Mouse (Mus musculus) T-helper 17 cell (primary cell): ENCODE measurements at regions not wholly inside any gene's neighbourhood (a gene's known extent, or its start where the extent isn't known, plus 50 kb on each side); places are given as distances from the start of the nearest gene placed in this dataset.

Source experiments
- in situ Hi-C, 2 experiments: fragments of 300-600 bp; cut with MboI, MseI; formaldehyde crosslinking; loops; 1 replicate in 1 of 2; 2 replicates in 1 of 2; pipeline ENCODE4 v1.15.1; 2025; ENCODE audit warnings: high pct_unique_total_duplicates in 2 of 2

DNA sequence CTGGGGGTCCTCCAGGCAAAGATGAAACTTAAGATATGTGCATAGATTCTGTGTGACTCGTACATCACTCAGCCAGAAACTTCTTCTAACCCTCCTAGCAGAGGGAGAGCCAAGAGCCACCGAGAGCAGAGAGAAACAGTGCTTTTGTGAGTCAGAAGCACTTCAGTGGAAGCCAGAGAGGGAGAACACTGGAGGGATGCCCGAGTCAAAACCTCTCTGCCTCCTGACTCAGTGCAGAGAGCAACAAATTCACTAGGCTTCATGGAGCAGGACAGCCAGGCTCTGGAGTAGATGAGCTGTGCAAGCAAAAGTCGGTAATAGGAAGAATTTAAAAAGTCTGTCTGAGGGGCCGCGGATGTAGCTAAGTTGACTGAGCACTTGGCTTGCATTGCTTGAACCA is 245.0 kb downstream of the Sox9 start:
- in situ Hi-C loops, result no loop called here

DNA sequence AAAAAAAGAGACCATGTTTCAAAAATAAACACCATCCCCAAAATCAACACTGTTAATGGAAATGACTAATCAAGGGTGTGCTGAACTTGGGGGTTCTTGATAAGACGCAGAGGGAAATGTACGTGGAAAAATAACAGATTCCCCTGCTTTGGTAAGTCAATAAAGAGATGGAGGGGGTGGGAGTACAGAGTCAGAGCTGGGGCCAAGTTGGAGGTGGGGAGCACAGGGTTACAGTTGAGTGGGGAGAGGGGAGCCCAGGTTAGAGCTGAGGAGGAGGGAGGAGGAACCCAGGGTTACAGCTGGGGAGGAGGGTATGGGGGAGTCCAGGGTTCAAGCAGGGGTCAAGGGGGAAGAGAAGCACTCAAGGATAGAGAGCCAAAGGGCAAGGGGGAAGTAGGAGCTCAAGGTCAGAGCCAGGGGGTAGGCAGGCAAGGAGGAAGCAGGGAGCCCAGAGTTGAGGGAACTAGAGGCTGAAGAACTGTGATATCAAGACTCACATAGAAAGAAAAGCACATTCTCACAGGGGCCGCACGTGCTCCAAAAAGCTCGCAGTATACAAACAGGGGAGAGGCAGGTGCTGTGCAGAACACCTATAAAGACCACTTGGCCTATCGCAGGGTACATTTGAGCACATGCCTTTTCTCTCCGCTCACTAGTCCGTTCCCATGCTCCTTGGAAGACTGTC is 246.4 kb downstream of the Sox9 start:
- in situ Hi-C loops, result no loop called here

DNA sequence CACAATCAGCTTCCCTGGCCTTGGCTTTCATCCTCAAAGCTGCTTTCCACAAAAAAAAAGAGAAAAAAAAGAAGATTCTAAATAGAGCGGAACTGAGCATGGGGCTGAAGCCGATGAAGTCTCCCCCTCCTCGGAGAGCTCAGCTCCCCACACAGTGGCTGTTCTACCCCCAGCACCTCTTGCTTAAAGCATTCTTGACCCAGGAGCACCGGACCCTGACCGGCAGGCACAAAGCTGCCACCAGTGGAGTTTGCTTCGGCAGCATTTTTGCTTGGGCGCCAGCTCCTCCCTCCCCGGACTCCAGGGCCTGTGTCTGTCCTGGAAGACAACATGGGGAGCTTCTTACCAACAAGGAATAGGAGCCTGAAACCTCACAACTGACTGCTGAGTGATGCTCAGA is 249.4 kb downstream of the Sox9 start:
- in situ Hi-C loops, result no loop called here

DNA sequence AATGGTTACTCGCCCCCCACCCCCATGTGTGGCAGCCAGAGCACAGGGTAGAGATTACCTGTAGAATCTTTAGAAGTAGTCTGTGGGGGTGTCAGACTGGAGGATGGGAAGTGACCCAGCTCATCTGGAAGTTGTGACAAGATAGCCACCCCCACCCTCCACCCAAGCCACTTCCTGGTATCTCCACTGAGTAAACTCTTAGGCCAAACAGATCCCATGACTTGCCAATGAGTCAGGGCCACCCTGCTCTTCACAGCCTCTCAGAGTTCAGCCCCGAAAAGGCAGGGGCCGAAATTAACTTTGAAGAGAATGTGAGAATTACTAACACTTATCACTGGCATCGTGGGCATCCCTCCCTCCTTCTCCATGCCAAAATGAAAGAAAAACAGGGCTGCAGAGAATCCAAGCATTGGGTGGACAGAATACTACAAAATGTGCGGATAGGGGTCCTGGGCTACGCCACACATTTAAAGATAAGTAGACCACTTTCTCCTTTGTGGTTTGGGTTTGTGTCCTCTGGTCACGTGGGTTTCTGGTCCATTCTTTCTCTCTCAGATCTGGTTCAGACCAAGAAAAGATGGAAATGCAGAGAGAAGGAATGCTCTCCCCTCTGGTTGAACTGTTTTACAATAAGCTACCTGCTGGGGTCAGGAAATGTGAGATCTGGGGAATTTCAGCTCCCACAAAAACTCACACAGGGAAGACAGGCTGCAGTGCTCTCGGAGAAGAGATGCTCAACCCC is 250.6 kb downstream of the Sox9 start:
- in situ Hi-C loops, result no loop called here

DNA sequence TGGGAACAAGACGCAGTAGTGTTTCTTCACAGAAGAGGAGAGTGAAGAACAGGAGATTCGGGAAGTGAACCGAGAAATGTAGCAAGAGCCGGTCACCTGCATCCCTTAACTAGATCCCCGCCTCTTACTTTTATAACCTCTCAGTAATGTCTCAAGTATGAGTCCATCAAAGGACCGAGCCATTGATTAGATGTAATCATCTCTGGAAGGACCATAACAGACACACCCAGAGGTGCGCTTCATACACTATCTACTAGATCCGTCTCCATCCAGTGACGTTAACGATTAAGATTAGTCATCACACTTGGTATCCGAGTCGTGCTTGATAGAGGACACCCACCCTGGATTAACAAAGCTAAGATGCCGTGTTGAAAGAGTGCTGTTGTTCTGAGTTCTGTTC is 252.9 kb downstream of the Sox9 start:
- in situ Hi-C loops, result no loop called here

DNA sequence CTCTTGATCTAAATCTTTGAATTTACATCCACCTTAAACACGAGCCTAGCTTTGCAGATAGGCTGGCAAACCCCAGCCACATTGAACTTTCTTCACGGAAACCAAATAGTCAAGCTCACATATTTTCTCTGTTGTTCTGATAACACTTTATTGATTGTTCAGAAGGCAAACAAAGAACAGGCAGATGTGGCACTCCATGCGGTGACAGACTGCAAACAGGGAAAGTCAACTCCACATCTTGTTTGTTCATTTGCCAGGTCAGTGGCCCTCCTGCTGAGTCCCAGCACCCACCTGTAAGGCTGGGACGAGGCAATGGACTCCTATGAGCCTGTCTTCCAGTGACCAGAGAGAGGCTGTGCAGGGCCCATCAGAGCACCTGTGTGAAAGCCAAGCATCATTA is 255.7 kb downstream of the Sox9 start:
- in situ Hi-C loops, result no loop called here

DNA sequence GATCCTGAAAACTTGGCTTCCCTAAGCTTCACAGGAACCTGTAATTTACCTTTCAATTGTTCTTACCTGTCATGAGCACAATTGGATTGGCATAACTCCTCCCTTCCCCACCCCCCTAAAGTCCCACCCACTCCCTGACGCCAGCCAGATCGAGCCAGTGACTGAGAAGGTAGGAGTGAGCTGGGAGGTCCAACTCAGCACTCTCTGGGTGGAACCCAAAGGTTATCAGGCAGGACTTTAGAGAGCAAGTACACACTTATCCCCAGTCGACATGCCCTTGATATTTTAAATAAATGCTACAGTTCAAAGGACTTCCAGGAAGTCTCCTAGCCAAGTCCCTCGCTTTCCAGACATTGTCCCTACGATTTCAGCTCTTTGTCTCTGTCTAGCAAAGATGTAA is 260.7 kb downstream of the Sox9 start:
- in situ Hi-C loops, result no loop called here

DNA sequence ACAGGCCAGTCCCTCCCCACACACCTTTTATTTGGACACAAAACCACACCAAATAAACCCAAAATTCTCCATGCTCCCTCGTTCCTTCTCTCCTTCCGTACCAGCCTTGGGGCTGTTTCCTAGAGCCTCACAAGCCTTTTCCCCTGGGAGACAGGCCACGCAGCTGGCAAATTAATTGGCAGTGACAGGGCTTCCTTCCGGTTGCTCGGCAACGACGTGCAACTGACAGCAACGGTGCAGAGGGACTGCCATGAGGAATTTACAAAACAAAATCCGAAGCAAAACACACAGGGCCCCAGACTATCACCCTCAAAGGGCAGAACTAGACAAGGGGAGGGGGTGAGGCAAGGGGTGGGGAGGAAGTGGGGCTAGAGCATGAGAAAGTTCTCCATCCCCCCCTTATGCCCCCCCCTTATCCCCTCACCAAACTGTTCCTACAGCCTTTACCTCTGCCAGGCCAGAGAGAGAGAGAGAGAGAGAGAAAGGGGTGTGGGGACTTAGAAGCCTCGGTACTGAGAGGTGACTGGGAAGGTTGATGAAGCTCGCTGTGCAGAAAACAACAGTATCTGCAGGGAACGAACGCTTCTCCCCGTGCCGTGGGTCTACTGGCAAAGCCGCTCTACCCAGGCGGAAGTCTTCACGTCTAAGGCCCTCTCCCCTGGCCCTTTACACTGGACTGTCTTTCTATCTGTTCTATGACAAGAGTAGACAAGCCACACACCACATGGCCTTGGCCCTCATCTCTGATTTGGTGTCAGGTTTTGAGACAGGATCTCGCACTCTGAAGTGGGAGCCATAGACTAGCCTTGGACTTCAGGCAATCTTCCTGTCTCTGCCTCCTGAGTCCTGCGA is 264.4 kb downstream of the Sox9 start:
- in situ Hi-C loops, result no loop called here

DNA sequence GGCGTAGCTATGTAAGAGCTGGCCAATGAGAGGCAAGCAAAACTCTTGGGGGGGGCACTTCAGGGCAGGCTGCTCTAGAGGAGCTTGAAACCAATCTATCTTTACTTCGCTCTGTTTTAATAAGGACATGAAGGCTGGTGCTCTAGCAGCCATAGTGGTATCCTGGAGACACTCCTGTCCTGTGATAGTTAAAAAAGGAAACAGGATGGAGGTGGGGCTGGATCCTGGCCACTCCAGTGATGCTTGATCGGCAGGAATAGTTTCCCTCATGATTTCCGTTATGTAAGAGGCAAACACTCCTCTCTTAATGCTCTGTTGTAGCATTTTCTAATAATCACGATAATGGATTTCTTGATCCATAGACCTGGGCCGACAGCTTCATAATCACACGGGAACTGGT is 266.1 kb downstream of the Sox9 start:
- in situ Hi-C loops, result no loop called here

DNA sequence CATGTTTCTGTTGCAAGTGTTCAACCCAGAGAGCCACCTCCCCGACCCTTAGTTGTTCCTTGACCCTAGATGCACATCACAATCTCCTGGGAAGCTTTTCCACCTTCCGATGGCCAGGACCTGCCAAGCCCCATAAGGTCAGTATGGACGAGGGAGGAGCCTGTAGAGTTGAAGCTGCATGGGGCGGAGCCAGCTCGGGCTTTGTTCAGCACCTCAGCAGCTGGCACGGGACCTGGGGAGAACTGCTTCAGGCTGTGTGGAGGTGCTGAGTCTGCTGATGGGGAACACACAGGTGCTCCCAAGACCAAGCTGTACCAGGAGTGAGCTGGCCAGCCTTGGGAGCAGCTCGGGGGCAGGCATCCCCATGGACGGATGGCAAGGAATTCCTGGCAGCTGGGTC is 267.6 kb downstream of the Sox9 start:
- in situ Hi-C loops, result no loop called here

DNA sequence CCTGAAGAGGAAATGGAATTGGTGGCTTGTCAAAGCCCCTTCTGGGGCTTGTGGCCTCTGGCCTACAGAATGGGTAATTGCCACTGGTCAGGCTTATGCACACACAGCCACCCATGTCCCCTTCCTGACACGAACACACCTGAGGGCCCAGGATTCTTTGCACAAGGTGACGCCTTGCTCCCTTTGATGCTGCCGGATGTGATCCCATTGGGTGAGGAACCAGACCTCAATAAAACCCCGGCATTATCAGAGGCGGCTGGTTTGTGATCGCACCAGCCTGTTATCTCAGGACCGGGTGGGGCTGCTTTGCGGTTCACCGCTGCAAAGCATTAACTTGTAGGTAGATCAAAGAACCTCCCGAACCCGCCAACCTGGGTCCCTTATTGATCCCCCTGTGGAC is 270.5 kb downstream of the Sox9 start:
- in situ Hi-C loops, result no loop called here

DNA sequence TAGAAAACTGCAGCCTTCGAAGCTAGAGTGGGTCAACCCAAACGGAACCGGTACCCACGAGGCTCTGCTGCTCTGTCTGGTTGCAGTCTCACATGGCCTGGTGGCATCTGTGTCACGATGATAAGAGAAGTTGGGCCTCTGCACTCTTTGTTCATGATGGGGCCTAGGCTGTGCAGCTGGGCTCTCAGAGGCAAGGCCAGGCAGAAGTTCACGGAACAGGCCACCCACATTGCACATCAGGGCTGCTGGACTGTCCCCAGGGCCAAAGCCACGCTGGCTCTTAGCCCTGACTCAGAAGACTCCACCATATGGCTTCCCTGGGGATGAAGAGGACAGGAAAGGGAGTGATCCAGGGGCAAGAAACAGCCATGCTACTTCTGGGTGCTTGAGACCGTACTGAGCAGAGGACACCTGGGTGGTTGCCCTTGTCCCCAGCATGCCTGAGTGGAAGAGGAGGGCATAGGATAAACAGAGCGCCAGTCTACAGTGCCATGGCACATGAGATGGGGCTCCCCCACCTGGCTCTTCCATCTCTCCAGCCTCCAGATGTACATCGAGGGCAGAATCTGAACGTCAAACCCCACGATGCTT is 274.1 kb downstream of the Sox9 start:
- in situ Hi-C loops, result no loop called here

DNA sequence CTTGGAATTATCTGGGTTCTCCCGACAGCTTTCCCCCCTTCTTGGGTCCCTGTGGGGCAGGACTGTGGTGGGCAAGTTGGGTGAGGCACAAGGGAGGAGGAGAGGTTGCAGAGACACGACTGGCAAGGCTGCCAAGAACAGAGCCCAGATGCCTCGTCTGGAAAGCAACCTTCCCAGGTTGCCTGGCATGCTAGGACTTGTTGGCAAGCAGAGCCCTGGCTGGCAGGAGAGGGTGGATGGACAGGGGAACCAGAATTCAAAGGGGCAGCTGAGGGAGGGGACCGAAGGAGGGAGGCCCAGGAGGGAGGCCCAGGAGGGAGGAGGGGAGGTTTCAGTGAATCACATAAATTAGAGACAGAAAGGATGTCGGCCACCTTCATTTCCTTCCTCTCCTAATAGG is 274.8 kb downstream of the Sox9 start:
- in situ Hi-C loops, result no loop called here

DNA sequence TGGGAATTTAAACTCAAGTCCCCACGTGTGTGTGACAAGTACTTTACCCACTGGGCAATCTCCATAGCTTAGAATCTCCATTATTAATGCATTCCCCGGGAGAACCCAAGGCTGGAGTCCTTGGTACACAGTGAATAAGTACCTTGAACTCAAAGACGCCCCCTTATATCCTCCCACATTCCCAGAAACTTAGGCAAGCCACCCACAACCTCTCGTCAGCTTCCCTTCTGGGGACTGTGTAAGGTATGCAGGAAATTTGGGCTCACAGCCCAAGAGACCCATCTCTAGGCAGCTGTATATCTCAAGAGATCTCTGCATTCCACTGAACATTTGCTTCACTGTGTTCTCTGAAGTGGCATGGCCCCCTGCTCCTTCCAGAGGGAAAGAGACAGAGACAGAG is 288.3 kb downstream of the Sox9 start:
- in situ Hi-C loops, result no loop called here

DNA sequence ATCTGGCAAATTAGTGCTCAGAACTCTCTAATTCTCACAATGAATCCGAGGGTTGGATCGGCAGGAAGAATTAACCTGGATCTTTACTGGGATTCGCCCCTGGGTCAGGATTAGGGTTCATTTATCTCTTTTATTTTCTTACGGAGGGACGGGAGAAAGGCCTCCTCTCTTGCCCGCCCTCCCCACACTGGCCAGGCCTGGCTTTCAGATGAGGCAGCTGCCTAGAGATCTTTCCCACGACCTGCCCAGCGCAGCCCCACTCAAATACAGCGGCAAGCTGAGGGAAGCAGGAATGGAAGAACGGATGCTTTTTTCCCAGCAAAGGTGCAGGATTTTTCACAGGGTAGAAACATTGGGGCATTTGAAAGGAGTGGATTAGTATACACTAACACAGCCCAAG is 289.9 kb downstream of the Sox9 start:
- in situ Hi-C loops, result no loop called here

DNA sequence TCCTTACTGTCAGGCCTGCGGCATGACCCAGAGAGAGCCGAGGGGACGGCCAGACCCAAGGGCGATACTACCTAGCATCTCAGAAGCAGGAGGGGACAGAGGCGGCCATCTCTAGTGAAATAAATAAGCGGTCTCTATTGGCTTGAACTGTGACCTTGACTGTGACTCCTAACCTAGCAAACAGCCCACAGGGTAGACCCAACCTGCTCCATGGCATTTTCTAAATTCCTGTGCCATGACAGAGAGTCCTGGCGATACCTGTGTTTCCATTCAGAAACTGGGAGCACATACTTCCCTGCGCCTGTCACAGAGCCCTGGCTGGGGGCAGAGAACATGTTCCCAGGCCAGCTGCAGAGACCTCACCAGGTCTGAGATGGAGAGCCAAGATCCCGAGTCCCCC is 292.3 kb downstream of the Sox9 start:
- in situ Hi-C loops, result no loop called here

DNA sequence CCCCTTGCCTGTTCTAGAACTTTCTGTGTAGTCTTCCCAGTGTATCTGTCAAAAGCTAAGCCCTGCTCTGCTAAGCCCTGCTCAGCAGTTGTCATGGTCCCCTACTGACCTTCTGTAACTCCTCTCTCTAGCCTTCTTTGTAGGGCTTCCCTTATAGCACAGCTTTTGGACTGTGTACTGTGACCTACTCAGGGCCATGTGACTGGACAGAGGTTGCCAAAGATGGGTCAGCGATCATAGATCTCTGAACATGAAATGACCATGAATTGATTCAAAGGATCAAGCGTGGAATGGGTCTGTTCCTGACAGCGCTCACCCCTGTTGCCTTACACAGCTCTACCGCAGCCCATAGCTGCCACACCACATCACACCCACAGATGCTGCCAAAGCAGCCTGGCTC is 294.3 kb downstream of the Sox9 start:
- in situ Hi-C loops, result no loop called here

DNA sequence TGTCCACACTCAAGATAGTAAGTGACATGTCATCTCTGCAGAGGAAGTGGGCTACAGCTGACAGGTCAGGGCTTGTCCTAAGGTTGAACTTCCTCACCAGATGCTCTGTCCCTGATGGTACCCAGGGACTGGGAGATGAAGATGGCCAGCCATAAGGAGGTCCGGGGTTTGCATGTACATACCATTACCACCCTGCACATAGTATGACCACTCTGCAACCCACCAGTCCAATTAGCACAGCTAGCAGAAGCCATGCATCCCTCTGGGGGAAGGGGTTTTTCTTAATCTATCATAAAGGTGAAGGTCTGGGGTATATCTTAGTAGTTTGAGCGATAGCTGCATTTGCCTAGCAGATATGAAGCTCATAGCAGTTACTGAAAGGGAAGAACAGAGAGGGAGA is 298.3 kb downstream of the Sox9 start:
- in situ Hi-C loops, result no loop called here

DNA sequence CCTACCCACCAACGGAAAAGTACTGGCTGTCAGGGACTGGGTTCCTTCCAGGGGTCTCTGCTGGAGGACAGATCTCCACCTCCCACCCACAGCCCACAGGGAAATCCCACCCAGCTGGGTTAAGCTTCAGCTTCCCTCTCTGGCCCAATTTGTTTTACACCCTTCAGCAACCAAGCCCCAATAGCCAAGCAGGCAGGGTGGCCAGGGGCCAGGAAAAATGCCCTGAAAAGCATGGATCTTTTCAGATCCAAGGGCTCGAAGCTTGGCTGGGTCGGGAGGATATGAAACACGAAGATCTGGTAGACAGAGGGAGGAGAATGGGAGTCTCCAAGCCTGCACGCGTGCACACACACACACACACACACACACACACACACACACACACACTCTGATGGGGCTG is 302.4 kb downstream of the Sox9 start:
- in situ Hi-C loops, result no loop called here

DNA sequence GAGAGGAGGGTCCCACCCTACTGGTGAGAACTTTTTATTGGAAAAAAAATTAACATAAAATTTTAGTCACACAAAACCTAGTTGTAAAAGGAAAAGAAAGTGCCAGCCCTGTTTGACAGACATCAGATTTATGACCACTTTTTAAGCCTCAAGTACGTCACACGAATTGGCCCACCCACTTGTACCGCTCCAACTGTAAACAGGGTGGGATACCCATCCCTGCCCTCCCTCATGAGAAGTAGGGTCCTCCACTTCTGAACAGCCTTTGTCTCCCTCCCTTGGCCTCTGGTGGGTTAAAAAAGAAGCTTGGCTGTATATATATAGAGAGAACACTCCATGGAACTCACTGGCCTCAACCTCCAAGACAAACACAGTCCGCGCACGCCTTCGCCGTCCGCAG is 303.5 kb downstream of the Sox9 start:
- in situ Hi-C loops, result no loop called here

DNA sequence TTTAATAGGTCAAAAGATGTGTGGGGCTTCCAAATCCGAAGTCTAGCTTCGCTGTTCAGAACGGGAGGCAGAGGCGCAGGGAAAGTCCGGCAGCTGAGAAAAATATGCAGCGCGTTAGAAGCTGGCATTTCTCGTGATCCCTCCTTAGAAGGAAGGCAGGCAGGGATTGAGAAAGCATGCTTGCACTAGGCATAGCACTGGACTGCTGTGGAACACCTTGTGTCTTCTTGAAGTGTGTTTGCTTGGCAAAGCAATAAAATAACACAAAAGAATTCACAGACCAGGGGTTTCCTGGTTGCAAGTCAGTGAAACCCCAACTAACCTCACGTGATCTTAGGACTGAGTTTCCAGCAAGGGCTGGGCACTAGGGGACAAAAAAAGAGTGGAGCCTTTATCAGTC is 305.1 kb downstream of the Sox9 start:
- in situ Hi-C loops, result no loop called here

DNA sequence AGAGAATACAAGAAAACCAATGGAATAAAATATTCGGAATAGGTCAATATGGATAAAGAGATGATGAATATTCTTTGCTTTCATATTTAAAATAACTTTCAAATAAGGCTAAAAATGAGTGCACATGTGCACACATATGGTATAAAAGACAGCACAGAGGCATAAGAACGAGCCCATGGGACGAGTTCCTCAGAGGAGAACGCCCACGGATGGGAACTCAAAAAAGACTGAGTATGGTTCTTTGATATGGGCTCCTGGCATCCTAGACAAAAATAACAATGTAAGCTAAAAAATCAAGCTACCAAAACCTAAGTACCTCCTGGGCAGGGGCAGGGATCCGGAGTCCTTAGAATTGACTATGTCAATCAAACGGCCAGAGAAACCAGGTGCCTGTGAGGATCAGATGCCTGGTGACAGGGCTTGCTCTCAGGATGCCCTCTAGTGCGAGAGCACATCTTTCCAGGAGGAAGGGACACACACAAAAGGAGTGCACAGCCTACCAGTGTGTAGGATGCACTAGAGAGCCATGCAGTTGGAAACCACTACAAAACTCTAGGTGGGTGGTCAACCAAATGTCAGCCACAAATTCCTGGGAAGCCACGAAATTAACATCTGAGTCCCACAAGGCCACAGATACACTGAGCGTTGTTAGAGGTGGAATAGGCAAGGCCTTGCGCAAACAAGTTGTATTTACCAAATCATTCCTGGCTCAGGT is 307.8 kb downstream of the Sox9 start:
- in situ Hi-C loops, result no loop called here
